Mouse (Mus musculus) ES-Bruce4 (cell line): ENCODE measurements at regions not wholly inside any gene's neighbourhood (a gene's known extent, or its start where the extent isn't known, plus 50 kb on each side); places are given as distances from the start of the nearest gene placed in this dataset.

Experiments used
- CTCF ChIP-seq: IDR thresholded peaks from one replicate; pipeline ENCODE4 v1.8.1; 2011; ENCODE audit warnings: low read depth, low read length
- EP300 ChIP-seq: IDR thresholded peaks from 2 replicates; pipeline ENCODE4 v1.6.1; 2011; ENCODE audit warnings: low read depth, low read length; ENCODE audit not compliant: insufficient read depth
- POLR2A ChIP-seq: IDR thresholded peaks from one replicate; pipeline ENCODE4 v1.8.1; 2011; ENCODE audit warnings: low read length; ENCODE audit not compliant: insufficient read depth

DNA sequence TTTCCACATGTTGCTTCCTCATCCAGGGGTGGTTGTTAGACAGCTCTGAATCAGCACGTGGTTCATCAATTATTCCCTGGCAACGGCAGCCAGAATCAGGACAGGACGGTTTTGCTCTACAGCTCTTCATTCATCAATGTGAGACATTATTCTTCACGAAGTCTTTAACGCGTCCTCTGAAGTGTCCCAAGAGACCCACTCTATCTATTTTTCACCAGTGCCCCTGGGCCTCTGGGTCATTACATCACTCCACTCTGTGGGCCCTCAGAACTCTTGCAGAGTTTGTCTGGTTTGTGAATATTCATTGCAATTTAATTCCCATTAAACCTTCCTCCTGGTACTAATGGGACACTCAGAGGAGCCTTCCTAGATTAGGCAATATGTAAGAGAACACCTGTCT, 206.2 kb upstream of the Daam1 start:
- TF ChIP-seq EP300 = no peak
- no peak for TF ChIP-seq POLR2A
- TF ChIP-seq CTCF = no peak
